Comparison of ENCODE assay signal across 27 mouse cellular contexts in the genomic region with DNA sequence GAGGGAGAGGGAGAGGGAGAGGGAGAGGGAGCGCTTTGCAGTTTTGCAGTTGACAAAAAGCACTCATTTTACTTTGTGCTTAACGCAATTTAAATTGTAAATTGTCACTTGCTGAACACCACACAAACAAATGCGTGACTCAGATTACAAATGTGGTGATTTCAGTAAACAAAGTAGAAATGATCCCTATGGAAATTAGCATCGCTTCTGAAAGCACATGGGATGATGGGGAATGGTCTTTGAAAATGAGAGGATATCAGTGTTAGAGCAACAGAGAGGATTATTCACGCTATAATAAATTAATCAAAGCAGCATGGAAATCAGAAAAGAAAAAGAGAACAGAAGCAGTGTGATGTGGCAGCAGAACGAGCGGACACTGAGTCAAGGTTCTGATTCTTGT.
"Had no signal": no experiment of that assay in that cellular context is flagged by ENCODE, and none has a peak within 500 bp of the region (broad histone marks: within the 10 kb centered on the region; RNA-seq: fewer than 3 reads in every experiment).

No protein-coding gene starts in this region.

- H3K4me2 ChIP-seq: heart, embryonic 11.5 days; heart, embryonic 13.5 days; heart, embryonic 15.5 days; hindbrain, embryonic 13.5 days; hindbrain, embryonic 15.5 days; kidney, embryonic 15.5 days; limb, embryonic 13.5 days; limb, embryonic 15.5 days; liver, embryonic 12.5 days had no signal

- DNase-seq: gastrocnemius, adult 2 months; gastrocnemius, postnatal 10 days; gastrocnemius, postnatal 25 days; heart, adult 18-20 months; heart, postnatal 14 days; heart, postnatal 36 days; kidney, adult 11 months; kidney, adult 2 months; kidney, adult 9 months; kidney, postnatal 14 days; kidney, postnatal 36 days; layer of hippocampus, adult 9-11 months; layer of hippocampus, postnatal 36 days; left cerebral cortex, postnatal 4 days had no signal

- H3K27ac ChIP-seq: gastrocnemius, adult 2 months; heart, embryonic 13.5 days; heart, embryonic 15.5 days; hindbrain, embryonic 13.5 days; hindbrain, embryonic 15.5 days; hindbrain, postnatal 0 days; kidney, embryonic 15.5 days; kidney, postnatal 0 days; limb, embryonic 13.5 days; limb, embryonic 15.5 days; liver, embryonic 12.5 days; liver, embryonic 14.5 days had no signal

- H3K27me3 ChIP-seq: heart, embryonic 13.5 days; heart, embryonic 15.5 days; hindbrain, embryonic 13.5 days; hindbrain, embryonic 15.5 days; kidney, embryonic 15.5 days; limb, embryonic 13.5 days; limb, embryonic 15.5 days; liver, embryonic 12.5 days had no signal

- H3K4me1 ChIP-seq: heart, embryonic 13.5 days; heart, embryonic 15.5 days; hindbrain, embryonic 13.5 days; kidney, embryonic 15.5 days; limb, embryonic 13.5 days; limb, embryonic 15.5 days; liver, embryonic 12.5 days had no signal

- H3K9me3 ChIP-seq: heart, embryonic 13.5 days; heart, embryonic 15.5 days; hindbrain, embryonic 13.5 days; hindbrain, embryonic 15.5 days; kidney, embryonic 15.5 days; limb, embryonic 13.5 days; limb, embryonic 15.5 days; liver, embryonic 12.5 days had no signal

- H3K9ac ChIP-seq: heart, embryonic 13.5 days; heart, embryonic 15.5 days; hindbrain, embryonic 13.5 days; hindbrain, embryonic 15.5 days; kidney, embryonic 15.5 days; limb, embryonic 13.5 days; limb, embryonic 15.5 days; liver, embryonic 12.5 days; liver, embryonic 14.5 days had no signal

- ATAC-seq: hindbrain, postnatal 0 days; intestine, embryonic 16.5 days; liver, embryonic 12.5 days had no signal

- H3K36me3 ChIP-seq: heart, embryonic 13.5 days; heart, embryonic 15.5 days; hindbrain, embryonic 13.5 days; hindbrain, embryonic 15.5 days; kidney, embryonic 15.5 days; limb, embryonic 13.5 days; limb, embryonic 15.5 days; liver, embryonic 12.5 days had no signal

- H3K4me3 ChIP-seq: gastrocnemius, adult 2 months; heart, embryonic 13.5 days; heart, embryonic 15.5 days; hindbrain, embryonic 13.5 days; hindbrain, embryonic 15.5 days; kidney, embryonic 15.5 days; limb, embryonic 13.5 days; limb, embryonic 15.5 days; liver, embryonic 12.5 days had no signal
